Mouse (Mus musculus) forebrain, postnatal 0 days (tissue): Measurements from ENCODE around the gene Slc44a1. TPM values are rescaled to one million over a fixed set of nuclear protein-coding genes. Genes with fewer than 3 reads are reported as not detected.
A peak's percentile ranks its signal among the peaks of the same experiment; 100 is the strongest.

Experiments
- ATAC-seq: fragments of 200-750 bp; cut with Nextera tagmentation; 2 replicates; pipeline ENCODE4 v1.8.0; 2017; ENCODE audit warnings: mild to moderate bottlenecking, moderate library complexity
- DNase-seq: peaks from one replicate; pipeline ENCODE4 v3.0.0-alpha.2; 2015
- H3K27ac ChIP-seq: fragments of 300-500 bp; sonication (generic); 2 replicates; pipeline ENCODE4 v1.5.1; 2014; ENCODE audit warnings: low read depth, mild to moderate bottlenecking, antibody characterized with exemption, low read length, moderate library complexity, mixed read lengths
- H3K27me3 ChIP-seq: fragments of 300-500 bp; sonication (generic); 2 replicates; pipeline ENCODE4 v1.6.1; 2014; ENCODE audit warnings: mild to moderate bottlenecking, low read length, mixed read lengths; ENCODE audit not compliant: insufficient read depth
- H3K36me3 ChIP-seq: fragments of 300-500 bp; sonication (generic); 2 replicates; pipeline ENCODE4 v1.6.1; 2014; ENCODE audit warnings: mild to moderate bottlenecking, moderate library complexity; ENCODE audit not compliant: insufficient read depth
- H3K4me1 ChIP-seq: fragments of 300-500 bp; sonication (generic); 2 replicates; pipeline ENCODE4 v1.6.1; 2014; ENCODE audit warnings: antibody characterized with exemption; ENCODE audit not compliant: insufficient read depth
- H3K4me2 ChIP-seq: fragments of 300-500 bp; sonication (generic); 2 replicates; pipeline ENCODE4 v1.6.1; 2014; ENCODE audit warnings: low read depth, mild to moderate bottlenecking, moderate library complexity
- H3K4me3 ChIP-seq: fragments of 300-500 bp; sonication (generic); 2 replicates; pipeline ENCODE4 v1.5.1; 2014; ENCODE audit warnings: low read depth, low read length, mixed read lengths
- H3K9ac ChIP-seq: fragments of 300-500 bp; sonication (generic); 2 replicates; pipeline ENCODE4 v1.6.1; 2014; ENCODE audit warnings: mild to moderate bottlenecking
- H3K9me3 ChIP-seq: fragments of 300-500 bp; sonication (generic); 2 replicates; pipeline ENCODE4 v1.6.1; 2016; ENCODE audit warnings: low read length
- CTCF ChIP-seq: sonication (generic); IDR thresholded peaks from 2 replicates; pipeline ENCODE4 v1.5.1; 2016; ENCODE audit warnings: antibody characterized with exemption, control low read depth, low read depth
- WGBS: fragments of 180-500 bp; shearing (Covaris S2); extraction: QIAGEN DNeasy Blood & Tissue Kit; methylation state at CpG from one replicate; pipeline ENCODE4 v1.1.7; 2014; 5-methylcytosine and 5-hydroxymethylcytosine counted together
- polyA plus RNA-seq: library from polyadenylated mRNA; unstranded; fragments of >200 nt; fragmentation: Nextera tagmentation; extraction: Ambion mirVana; gene quantifications from 2 replicates; pipeline ENCODE4 v1.2.1, GENCODE M21; 2015
- total RNA-seq: library from RNA; depleted of rRNA; stranded (reverse); fragments of >200 nt; gene quantifications from 2 replicates; pipeline ENCODE4 v1.2.3, GENCODE M21; 2014

Gene Slc44a1
- total and polyA plus RNA-seq, 2 experiments from 2014 or later, result 12.4 to 29.3 TPM

GRCm38 (mm10) chr4:53441683-53442082 lies 1.5 kb downstream of the Slc44a1 start:
- Histone ChIP-seq H3K9ac (peak overlapping the region; percentile 78), H3K9me3 (no peaks in the 10 kb centered on the region), H3K27ac (peak overlapping the region; percentile 93), H3K4me2 (peak overlapping the region; percentile 79), H3K36me3 (no peaks in the 10 kb centered on the region), H3K4me1 (0 out of 2 replicates have a peak, but pooled peaks cover 6% of the 10 kb centered on the region), H3K27me3 (no peaks in the 10 kb centered on the region), H3K4me3 (peak overlapping the region; percentile 58)
- no peak for TF ChIP-seq CTCF
- ATAC-seq (no peak), DNase-seq (peak; percentile 30)
- 22% methylated on average over 4 of the region's 4 CpGs for WGBS

- Histone ChIP-seq H3K9me3 (no peaks in the 10 kb centered on the region), H3K4me2 (no peak overlapping the region)
- WGBS, result 88% methylated on average over 3 of the region's 3 CpGs
Measured at GRCm38 (mm10) chr4:53446216-53446615, 6.0 kb downstream of the Slc44a1 start.

DNA sequence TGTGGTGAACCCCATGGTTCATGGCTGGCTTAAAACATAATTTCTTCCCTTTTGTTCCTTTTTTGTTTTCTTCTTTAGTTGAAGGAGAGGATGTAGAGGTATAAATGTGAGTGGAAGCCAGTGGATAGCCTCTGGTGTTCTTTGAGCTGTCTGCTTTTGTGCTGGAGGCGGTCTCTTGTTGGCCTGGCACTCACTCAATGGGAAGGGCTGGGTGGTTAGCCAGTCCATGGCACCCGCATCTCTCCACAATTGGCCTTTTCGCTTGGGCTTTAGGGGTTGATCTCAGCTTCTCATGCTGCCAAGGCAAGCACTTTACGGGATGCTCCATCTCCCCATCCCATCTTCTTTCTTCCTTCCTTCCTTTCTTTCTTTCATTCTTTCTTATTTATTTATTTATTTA lies 7.6 kb downstream of the Slc44a1 start:
- no peak overlapping the region for H3K9ac ChIP-seq
- H3K4me3 ChIP-seq, result no peak overlapping the region
- H3K4me2 ChIP-seq, result no peak overlapping the region
- no peak for DNase-seq
- WGBS, result 75% methylated on average over 4 of the region's 4 CpGs
- ATAC-seq, result no peak
- H3K36me3 ChIP-seq, result no peaks in the 10 kb centered on the region
- H3K27ac ChIP-seq, result no peak overlapping the region
- H3K27me3 ChIP-seq, result no peaks in the 10 kb centered on the region
- TF ChIP-seq CTCF, result no peak
- no peaks in the 10 kb centered on the region for H3K9me3 ChIP-seq
- H3K4me1 ChIP-seq, result no peaks in the 10 kb centered on the region

More at GRCm38 (mm10) chr4:53446216-53446615, 6.0 kb downstream of the Slc44a1 start:
- no peaks in the 10 kb centered on the region for H3K27me3 ChIP-seq
- no peak for TF ChIP-seq CTCF
- no peak for ATAC-seq
- no peak overlapping the region for H3K27ac ChIP-seq
- DNase-seq, result no peak
- no peak overlapping the region for H3K4me3 ChIP-seq
- no peaks in the 10 kb centered on the region for H3K4me1 ChIP-seq
- H3K36me3 ChIP-seq, result no peaks in the 10 kb centered on the region
- no peak overlapping the region for H3K9ac ChIP-seq

- no peak for DNase-seq
- H3K9ac ChIP-seq, result no peak overlapping the region
- H3K9me3 ChIP-seq, result no peaks in the 10 kb centered on the region
- 47% methylated on average over 7 of the region's 7 CpGs for WGBS
- TF ChIP-seq CTCF, result no peak
- H3K4me3 ChIP-seq, result no peak overlapping the region
- no peak for ATAC-seq
- no peaks in the 10 kb centered on the region for H3K4me1 ChIP-seq
- no peaks in the 10 kb centered on the region for H3K27me3 ChIP-seq
- H3K27ac ChIP-seq, result no peak overlapping the region
- no peak overlapping the region for H3K4me2 ChIP-seq
- H3K36me3 ChIP-seq, result no peaks in the 10 kb centered on the region
Measured at GRCm38 (mm10) chr4:53450736-53451135, 10.5 kb downstream of the Slc44a1 start.

DNA sequence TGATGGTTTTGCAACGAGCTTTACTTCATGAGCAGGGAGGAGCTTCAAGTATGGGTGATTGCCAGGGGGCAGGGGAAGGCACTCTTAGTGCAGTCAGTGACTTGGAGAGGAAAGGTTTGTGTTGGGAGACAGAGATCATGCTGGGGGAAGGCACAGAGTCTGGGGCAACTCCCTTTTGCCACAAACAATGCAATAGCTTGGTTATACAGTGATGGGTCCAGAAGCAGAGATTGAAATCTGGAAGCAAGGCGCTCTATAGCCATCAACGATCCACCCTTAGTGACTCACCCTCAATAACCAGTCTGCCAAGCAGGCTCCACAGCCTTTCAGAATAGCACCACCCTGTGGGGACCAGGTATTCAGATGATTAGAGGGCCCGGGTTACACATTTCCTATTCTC lies 11.7 kb downstream of the Slc44a1 start:
- H3K9me3 ChIP-seq, result no peaks in the 10 kb centered on the region

GRCm38 (mm10) chr4:53452457-53452856 lies 12.2 kb downstream of the Slc44a1 start:
- no peak for TF ChIP-seq CTCF
- ATAC-seq (no peak), DNase-seq (no peak)
- 95% methylated on average over 1 of the region's 1 CpGs for WGBS
- H3K27ac ChIP-seq, result no peak overlapping the region
- H3K4me3 ChIP-seq, result no peak overlapping the region
- H3K4me1 ChIP-seq, result no peaks in the 10 kb centered on the region
- no peaks in the 10 kb centered on the region for H3K27me3 ChIP-seq
- no peaks in the 10 kb centered on the region for H3K36me3 ChIP-seq
- no peaks in the 10 kb centered on the region for H3K9me3 ChIP-seq
- no peak overlapping the region for H3K9ac ChIP-seq
- no peak overlapping the region for H3K4me2 ChIP-seq

More for the DNA sequence above, 11.7 kb downstream of the Slc44a1 start:
- DNase-seq, result no peak
- no peaks in the 10 kb centered on the region for H3K36me3 ChIP-seq
- H3K4me1 ChIP-seq, result no peaks in the 10 kb centered on the region
- 0 out of 2 replicates have a peak, but pooled peaks have one; percentile 25 for ATAC-seq
- peak; percentile 31 for TF ChIP-seq CTCF
- H3K9ac ChIP-seq, result no peak overlapping the region
- WGBS, result 61% methylated on average over 4 of the region's 4 CpGs
- H3K27me3 ChIP-seq, result no peaks in the 10 kb centered on the region
- no peak overlapping the region for H3K4me2 ChIP-seq
- no peak overlapping the region for H3K4me3 ChIP-seq
- H3K27ac ChIP-seq, result no peak overlapping the region

DNA sequence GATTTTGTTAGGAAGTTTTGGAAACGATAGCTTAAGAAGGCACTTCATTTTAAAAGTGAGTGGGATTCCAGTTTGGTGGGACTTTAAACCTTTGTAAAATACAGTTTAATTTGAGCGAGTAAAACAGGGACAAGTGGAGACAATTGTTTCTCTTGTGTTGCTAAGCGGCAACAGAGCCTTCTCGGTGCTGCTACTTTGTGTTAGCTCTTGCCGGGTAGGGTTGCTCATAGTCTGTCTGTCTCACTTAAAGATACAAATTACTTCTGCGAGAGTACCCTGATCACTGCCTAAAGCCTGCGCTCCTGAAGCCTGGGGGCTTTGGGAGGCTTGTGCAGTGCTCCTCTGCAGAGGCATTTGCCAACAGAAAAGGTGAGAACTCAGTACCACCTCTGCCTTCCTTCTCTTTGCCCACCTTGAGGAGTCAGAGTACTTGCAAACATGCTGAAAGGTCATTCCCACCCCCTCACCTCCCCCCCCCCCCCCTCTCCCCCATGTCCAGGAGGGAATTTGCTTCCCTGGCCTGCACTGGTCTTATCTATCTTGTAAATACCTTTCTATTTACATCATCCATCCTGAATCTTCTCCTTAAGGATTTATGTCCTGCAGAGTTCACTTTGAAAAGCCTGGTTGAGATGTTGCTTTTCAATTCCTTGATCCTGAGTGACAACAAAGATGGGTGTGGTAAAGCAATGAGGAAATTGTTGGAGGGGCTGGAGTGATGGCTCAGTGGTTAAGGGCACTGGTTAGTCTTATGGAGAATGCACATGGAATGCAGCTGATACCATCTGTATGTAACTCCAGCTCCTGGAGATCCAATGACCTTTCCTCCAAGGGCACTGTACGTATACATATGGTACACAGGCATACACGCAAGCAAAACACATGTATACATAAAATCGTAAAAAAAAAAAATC lies 13.0 kb downstream of the Slc44a1 start:
- ATAC-seq, result no peak
- no peak overlapping the region for H3K27ac ChIP-seq
- H3K9ac ChIP-seq, result no peak overlapping the region
- no peak for TF ChIP-seq CTCF
- H3K4me3 ChIP-seq, result no peak overlapping the region
- 43% methylated on average over 10 of the region's 10 CpGs for WGBS
- no peaks in the 10 kb centered on the region for H3K36me3 ChIP-seq
- H3K4me1 ChIP-seq, result no peaks in the 10 kb centered on the region
- no peaks in the 10 kb centered on the region for H3K27me3 ChIP-seq
- DNase-seq, result no peak
- no peaks in the 10 kb centered on the region for H3K9me3 ChIP-seq
- H3K4me2 ChIP-seq, result no peak overlapping the region
